Mouse (Mus musculus) frontal cortex, postnatal 10 days (tissue): ENCODE data around the gene Npcd.
"Not testable (repeated sequence)": the region's sequence is repeated elsewhere in the genome, so short reads cannot be mapped to it uniquely, and the experiment has no call there.

ENCODE experiments used
- DNase-seq, 2 experiments: peaks; one replicate each; pipeline ENCODE4 v3.0.0; 2022; ENCODE audit warnings: low spot score in 2 of 2, mixed read lengths in 1 of 2

The Npcd gene

GRCm38 (mm10) chr15:79830388-79830787 is 3.6 kb downstream of the Npcd start:
- DNase-seq: peak in 1 of 2 experiments; percentile 76

DNA sequence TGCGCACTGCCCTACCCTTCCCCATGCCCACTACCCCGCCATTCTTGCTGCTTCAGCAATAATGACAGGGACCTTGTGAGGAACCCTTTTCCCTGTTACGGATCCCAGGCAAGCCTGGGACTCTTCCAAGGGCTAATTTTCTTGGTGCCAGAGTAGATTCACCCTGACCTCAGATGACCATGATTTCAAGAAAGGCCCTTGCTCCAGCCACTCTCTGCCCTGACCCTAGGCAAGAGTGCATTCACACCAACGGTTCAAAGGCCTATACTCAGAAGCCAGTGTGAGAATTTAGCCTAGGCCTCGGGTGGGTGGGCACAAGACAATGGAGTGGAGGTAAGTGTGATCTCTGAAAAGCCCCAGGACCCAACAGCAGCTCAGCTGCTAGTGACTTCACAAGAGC is 4.6 kb downstream of the Npcd start:
- no peak for DNase-seq

DNA sequence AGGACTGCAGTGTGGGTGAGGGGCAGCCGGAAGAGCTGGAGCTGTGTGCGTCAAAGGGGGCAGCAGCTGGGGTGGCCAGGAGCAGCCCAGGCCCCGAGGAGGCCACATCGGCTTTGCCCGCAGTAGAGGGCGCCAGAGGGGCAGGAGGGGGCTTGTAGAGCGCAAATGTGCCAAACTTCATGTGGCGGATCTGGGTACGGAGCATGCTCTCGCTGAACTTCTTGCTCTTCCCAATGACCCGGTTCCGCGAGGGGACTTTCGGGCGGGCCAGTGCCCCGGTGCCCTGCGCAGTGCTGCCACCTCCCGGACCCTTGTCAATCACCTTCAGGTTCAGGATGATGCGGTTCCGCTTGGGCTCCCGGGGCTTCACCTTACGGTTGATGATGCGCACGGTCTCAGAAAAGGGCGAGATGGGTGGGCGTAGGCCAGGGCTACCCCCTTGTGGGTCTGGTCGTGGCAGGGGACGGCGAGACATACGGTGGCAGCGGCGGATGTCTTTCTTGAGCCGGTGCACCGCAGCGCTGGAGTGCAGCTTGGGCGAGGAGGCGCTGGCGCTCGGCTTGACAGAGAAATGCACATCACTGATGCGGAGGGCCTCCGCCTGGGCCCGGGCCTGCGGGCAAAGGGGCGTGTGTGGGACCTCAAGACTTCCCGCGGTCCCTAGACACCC is 5.5 kb downstream of the Npcd start:
- peak in 1 of 2 experiments; percentile 52 for DNase-seq

DNA sequence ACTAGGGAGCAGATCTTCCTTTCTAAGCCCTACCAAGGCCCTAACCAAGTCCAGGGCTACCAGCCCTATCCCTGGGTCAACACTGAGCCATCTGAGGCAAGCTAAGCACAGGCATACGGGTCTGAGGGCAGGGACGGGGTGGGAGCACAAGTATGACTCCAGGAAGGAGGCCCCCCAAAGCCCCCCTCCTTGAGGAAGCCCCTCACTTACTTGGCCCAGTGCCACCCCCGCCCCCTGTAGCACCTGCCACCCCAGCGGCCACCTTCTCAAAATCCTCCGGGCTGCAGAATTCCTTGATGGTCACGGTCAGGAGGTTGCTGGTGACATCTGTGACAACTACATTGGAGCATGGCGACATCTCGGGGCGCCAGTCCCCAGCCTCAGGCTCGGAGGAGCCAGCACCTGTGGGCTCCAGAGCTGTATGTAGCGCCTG is 6.2 kb downstream of the Npcd start:
- peak in 1 of 2 experiments; percentile 24 for DNase-seq

GRCm38 (mm10) chr15:79827061-79827777 is 6.8 kb downstream of the Npcd start:
- DNase-seq: no peak

DNA sequence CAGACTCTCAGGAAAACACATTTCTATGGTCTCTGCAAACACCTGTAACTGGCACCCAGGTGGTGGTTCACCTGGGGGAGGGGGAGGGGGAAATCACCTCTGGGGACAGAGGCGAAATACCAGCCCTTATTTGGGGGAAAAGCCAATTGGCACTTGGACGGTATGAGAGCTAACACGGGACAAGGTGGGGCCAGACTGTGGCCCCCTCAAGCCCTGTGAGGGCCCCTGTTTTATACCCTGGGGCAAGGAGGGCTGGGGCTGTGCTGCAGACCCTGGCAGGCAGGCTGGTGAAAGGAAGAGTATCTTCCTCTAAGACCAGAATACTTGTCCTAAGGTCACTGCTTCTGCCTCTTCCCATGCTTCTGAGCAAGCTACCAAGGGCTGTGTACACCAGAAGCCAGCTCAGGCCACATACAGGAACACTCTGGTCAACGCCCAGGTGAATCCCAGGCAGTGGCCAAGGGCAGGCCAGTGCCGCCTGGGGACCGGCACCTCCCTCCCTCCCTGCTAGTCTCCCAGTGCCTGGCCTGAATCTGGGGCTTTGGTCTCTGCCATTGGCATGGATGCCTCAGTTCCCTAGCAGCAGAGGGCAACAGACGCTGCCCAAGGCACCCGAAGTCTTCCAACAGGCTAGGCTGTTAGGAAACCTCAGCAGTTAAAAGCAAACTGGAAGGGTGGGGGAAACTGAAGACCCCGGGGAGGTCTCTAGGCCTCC is 7.7 kb downstream of the Npcd start:
- DNase-seq: no peak

- DNase-seq: peak in 1 of 2 experiments; percentile 36
These were observed 8.8 kb downstream of the Npcd start for GRCm38 (mm10) chr15:79825146-79825825.

- DNase-seq: no peak
These were observed 10.3 kb downstream of the Npcd start for GRCm38 (mm10) chr15:79823588-79824280.

- DNase-seq: no peak
These were observed 11.5 kb downstream of the Npcd start for GRCm38 (mm10) chr15:79822265-79823199.

DNA sequence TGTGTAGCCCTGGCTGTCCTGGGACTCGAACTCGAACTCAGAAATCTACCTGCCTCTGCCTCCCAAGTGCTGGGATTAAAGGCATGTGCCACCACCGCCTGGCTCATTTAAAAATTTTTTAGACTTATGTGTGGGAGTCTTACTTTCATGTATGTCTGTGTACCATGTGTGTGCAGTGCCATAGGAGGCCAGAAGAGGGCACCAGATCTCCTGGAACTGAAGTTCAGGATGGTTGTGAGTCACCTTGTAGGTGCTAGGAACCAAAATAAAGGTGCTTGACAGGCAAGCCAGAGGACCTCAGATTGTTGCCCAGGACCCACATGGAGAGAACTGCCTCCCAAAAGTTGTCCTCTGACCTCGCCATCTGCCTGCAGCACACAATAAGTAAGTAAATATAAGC is 15.7 kb downstream of the Npcd start:
- no peak for DNase-seq

- no peak for DNase-seq
These were observed 20.3 kb downstream of the Npcd start for GRCm38 (mm10) chr15:79813666-79814258.

DNA sequence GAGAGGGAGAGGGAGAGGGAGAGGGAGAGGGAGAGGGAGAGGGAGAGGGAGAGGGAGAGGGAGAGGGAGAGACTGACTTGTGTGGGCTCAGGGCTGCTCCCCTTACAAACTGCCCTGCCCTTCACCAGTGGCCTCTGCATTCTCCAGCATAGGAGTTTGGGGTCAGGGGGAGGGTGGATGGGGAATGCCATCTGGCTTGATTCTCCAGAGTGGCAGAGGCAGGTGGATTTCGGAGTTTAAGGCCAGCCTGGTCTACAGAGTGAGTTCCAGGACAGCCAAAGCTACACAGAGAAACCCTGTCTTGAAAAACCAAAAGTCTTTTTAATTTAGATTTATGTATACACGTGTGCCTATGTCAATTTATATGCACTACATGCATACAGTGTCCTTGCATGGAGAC is 21.2 kb downstream of the Npcd start:
- not testable (repeated sequence) for DNase-seq

DNA sequence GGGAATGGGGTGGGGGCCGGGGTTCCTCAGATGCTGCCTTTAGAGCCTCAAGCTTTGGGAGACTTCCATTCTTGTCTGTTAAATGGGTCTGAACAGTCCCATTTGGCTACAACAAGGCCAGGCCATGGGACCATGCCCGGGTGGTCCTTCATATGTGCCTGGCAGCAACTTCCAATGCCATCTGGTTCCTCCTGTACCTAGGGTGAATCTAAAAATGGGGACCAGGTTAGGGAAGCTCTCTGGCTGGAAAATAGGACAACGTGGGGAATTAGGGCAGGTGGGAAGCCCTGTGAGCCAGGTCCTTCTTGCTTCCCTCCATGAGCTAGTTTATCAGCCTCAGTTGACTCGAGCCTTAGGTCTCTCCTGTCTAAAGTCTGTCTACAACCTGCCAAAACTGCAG is 23.0 kb downstream of the Npcd start:
- DNase-seq: no peak

GRCm38 (mm10) chr15:79810061-79810460 is 24.0 kb downstream of the Npcd start:
- no peak for DNase-seq

GRCm38 (mm10) chr15:79808658-79809057 is 25.4 kb downstream of the Npcd start:
- DNase-seq: no peak

- DNase-seq: no peak
These were observed 25.9 kb downstream of the Npcd start for GRCm38 (mm10) chr15:79808114-79808513.

DNA sequence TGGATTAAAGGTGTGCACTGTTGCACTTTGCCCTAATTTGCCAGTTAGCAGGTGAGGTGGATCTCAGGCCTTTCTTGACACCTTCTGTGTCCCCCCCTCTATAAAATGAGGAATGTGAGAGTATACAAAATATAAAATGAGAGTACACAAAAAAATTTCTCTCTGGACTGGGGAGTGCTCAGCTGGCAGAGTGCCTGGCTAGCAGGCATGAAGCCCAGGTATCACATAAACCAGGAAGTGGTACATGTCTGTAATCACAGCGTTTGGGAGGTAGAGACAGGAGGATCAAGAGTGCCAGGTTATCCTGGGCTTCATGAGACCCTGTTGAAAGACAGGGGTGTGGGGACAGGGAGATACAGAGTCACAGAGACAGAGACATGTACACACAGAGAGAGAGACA is 27.0 kb downstream of the Npcd start:
- no peak for DNase-seq

DNA sequence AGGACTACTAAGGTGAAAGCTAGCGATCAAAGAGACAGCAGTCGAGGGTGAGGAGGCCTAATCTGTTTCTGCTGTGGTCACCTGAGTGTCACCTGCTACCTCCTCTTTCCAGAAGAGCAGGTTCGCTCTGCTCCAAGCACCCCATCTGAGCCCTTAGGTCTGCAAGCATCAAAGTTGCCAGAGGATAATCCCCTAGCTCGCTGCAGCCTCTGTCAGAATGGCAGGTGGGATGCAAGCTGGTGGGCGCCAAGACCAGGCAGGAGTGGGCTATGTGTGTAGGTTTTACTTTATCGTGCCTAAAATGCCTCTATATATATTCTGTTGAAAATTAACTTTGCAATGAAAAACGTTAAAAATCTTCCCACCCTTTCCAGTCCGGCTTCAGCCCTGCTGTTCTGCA is 28.8 kb downstream of the Npcd start:
- no peak for DNase-seq

DNA sequence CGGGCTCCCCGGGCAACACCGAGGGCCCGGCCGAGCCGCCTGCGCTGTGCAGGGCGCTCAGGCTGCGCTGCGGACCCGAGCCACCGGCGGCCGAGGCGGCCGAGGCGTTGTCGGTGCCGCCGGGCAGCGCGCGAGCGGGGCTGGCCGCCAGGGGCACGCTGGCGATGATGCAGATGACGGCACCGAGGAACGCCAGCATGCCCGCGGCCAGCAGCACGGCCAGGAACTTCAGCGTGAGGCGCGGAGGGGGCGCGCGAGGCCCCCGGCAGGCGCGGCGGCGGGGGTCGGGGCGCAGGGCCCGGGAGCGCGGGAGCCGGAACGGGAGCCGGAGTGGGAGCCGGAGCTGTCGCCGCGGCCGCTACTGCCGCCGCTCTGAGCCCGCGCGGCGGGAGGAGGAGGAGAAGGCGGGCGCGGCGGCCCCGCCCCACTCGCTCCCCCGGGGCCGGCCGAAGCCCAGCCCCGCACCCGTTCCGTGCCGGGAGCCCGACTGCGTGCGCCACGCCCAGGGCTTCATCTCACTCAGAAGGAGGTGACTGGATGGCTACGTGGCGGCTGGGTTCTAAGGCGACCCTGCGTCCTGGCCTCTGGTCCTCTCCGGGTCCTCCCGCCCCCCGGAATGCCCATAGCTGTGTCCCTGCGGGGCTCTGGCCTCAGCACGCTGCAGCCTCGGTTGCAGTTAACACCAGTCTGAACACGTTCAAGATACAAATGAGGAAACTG is 29.5 kb downstream of the Npcd start, which contains the start of gene Nptxr:
Gene Nptxr, minus strand, starts transcription at position 415 of the 720 bp plus-strand sequence.
- peak in 1 of 2 experiments; percentile 67 for DNase-seq
